Mouse (Mus musculus) layer of hippocampus, adult 11-12 months (tissue): ENCODE results near the gene Acer2.
A peak's percentile ranks its signal among the peaks of the same experiment; 100 is the strongest.

Experiments used
- DNase-seq: peaks from one replicate; pipeline ENCODE4 v3.0.0; 2022; ENCODE audit warnings: low spot score

Gene Acer2

DNA sequence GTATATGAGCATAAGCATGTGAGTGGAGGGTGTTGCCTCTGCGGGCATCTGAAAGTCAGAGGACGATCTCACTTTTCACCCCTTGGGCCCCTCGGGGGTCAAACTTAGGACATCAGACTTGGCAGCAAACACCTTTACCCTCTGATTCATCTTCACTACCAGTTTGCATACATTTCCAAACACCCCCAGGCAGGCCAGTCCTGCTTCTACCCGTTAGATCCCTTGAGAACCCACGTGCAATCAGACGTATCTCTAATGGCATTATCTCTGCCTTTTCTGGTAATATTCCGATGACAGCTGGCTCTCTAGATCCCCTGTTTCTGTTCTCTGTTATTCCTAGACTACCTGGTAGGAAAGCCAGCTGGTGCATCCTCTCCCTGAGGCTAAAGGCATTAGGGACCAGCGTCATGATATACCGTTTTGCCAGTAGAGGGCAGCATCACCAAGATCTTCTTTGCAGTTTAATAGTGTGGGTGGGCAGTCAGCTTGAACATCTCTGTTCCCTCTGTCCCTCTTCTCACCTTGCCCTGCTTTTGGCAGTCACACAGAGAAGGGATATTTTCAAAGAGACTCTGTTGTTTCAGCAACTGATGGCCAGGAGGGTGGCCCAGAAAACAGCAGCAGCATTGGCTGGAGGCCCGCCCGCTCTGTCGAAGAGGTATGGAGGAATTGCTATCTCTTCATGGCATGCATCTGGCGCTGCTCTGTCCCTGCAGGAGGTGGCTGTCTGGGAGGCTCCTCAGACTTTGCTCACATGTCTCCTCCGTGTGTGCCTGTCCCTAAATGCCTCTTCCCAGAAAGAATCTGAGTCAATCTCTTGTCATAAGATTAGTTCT is 83.6 kb downstream of the Acer2 start:
- peak; percentile 72 for DNase-seq

GRCm38 (mm10) chr4:86977272-86977671 is 103.1 kb downstream of the Acer2 start:
- no peak for DNase-seq
